Mouse (Mus musculus) limb, embryonic 15.5 days (tissue): ENCODE measurements around the gene Olfr823. TPM values are rescaled to one million over a fixed set of nuclear protein-coding genes. Genes with fewer than 3 reads are reported as not detected.
"Not testable (repeated sequence)": the region's sequence is repeated elsewhere in the genome, so short reads cannot be mapped to it uniquely, and the experiment has no call there.

ENCODE experiments used
- ATAC-seq: fragments of 200-750 bp; cut with Nextera tagmentation; 2 replicates; pipeline ENCODE4 v1.8.0; 2017; ENCODE audit warnings: low read depth, moderate TSS enrichment; ENCODE audit not compliant: insufficient number of reproducible peaks, low FRiP score, low TSS enrichment
- H3K27ac ChIP-seq: fragments of 300-500 bp; sonication (generic); 2 replicates; pipeline ENCODE4 v1.5.1; 2015; ENCODE audit warnings: moderate library complexity, mild to moderate bottlenecking, inconsistent platforms
- H3K27me3 ChIP-seq: fragments of 300-500 bp; sonication (generic); 2 replicates; pipeline ENCODE4 v1.6.1; 2015; ENCODE audit warnings: inconsistent platforms
- H3K36me3 ChIP-seq: fragments of 300-500 bp; sonication (generic); 2 replicates; pipeline ENCODE4 v1.6.1; 2015; ENCODE audit warnings: inconsistent platforms
- H3K4me1 ChIP-seq: fragments of 300-500 bp; sonication (generic); 2 replicates; pipeline ENCODE4 v1.6.1; 2015; ENCODE audit warnings: inconsistent platforms
- H3K4me2 ChIP-seq: fragments of 300-500 bp; sonication (generic); 2 replicates; pipeline ENCODE4 v1.6.1; 2015; ENCODE audit warnings: mild to moderate bottlenecking, inconsistent platforms
- H3K4me3 ChIP-seq: fragments of 300-500 bp; sonication (generic); 2 replicates; pipeline ENCODE4 v1.5.1; 2015; ENCODE audit warnings: mild to moderate bottlenecking, inconsistent platforms
- H3K9ac ChIP-seq: fragments of 300-500 bp; sonication (generic); 2 replicates; pipeline ENCODE4 v1.6.1; 2015; ENCODE audit warnings: inconsistent platforms
- H3K9me3 ChIP-seq: fragments of 300-500 bp; sonication (generic); 2 replicates; pipeline ENCODE4 v1.6.1; 2016; ENCODE audit warnings: inconsistent platforms
- WGBS: fragments of 180-500 bp; shearing (Covaris S2); methylation state at CpG from one replicate; pipeline ENCODE4 v1.1.7; 2015; 5-methylcytosine and 5-hydroxymethylcytosine counted together
- polyA plus RNA-seq: library from polyadenylated mRNA; unstranded; fragments of >200 nt; fragmentation: Nextera tagmentation; extraction: Ambion mirVana; gene quantifications from 2 replicates; pipeline ENCODE4 v1.2.1, GENCODE M21; 2015

Olfr823 gene
- not detected in 2 replicates for polyA plus RNA-seq

DNA sequence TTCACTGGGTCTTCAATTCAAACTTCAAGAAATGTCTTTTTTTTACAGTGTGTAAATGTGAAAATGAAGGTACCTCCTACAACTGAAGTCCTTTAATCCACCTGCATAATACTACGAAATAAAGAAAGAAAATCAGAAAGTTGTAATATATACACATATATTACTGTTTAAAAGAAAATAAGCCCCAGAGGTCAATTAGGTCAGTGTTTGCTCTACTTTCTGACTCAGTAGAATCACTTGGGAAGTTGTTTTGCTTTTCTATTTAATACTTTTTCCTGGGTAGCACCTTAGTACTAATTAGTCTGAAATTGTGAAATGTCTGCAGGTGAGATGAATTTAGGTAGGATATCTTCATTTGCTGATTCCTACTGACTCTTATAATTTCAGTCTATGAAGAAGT lies at the start of gene Olfr823:
TSS of gene Olfr823 (minus strand) at position 101 of the 400 bp plus-strand sequence.
- not testable (repeated sequence) for ATAC-seq, H3K4me3 ChIP-seq, H3K4me2 ChIP-seq, H3K9ac ChIP-seq, H3K4me1 ChIP-seq, H3K9me3 ChIP-seq, H3K27ac ChIP-seq, H3K36me3 ChIP-seq, H3K27me3 ChIP-seq
- WGBS: 86% methylated on average over 1 of the region's 1 CpGs

DNA sequence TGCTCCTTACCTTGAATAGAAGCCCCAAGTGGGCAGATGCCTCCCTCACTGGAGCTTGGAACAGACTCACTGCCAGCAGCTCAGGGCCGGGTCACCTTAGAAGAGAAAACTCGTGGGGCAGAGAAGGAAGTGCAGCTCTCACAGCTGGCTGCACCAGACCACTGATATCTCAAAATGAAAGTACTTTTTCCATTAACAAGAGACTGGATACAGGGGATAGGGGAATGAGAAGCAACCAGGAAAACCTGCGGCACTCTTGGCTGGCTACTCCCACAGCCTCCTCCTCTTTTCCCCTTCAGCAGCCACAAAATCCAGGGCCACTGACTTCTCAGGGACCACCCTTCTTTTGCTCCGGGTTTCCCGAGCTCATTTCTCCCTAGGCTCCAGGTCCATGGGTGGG lies 28.9 kb upstream of the Olfr823 start:
- Histone ChIP-seq H3K27ac (no peak overlapping the region), H3K4me2 (no peak overlapping the region), H3K4me3 (no peak overlapping the region), H3K4me1 (no peaks in the 10 kb centered on the region), H3K36me3 (no peaks in the 10 kb centered on the region), H3K27me3 (no peaks in the 10 kb centered on the region), H3K9me3 (no peaks in the 10 kb centered on the region), H3K9ac (no peak overlapping the region)
- no peak for ATAC-seq
- 80% methylated on average over 5 of the region's 5 CpGs for WGBS

DNA sequence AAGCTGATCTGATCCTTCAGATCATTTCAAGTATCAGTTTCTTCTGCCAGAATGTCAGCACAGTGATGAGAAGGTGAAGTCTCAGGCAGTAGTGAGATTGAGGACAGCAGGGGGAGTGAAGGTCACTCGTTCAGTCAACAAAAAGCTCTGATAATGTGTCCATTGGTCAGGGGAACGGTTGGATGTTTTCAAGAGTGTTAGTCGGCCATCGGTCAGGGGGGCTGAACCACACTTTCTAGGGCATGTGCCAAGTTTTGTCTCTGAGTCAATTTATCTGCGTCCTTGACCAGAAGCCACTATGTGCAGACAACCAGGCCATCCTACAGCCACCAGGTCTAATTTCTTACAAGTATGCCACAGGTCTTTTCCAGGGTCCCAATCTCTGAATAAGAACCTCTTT lies 27.3 kb upstream of the Olfr823 start:
- not testable (repeated sequence) for H3K27me3 ChIP-seq, H3K27ac ChIP-seq, H3K4me2 ChIP-seq, H3K4me3 ChIP-seq, H3K36me3 ChIP-seq, ATAC-seq, H3K9ac ChIP-seq, H3K9me3 ChIP-seq, H3K4me1 ChIP-seq
- WGBS: 86% methylated on average over 5 of the region's 5 CpGs

DNA sequence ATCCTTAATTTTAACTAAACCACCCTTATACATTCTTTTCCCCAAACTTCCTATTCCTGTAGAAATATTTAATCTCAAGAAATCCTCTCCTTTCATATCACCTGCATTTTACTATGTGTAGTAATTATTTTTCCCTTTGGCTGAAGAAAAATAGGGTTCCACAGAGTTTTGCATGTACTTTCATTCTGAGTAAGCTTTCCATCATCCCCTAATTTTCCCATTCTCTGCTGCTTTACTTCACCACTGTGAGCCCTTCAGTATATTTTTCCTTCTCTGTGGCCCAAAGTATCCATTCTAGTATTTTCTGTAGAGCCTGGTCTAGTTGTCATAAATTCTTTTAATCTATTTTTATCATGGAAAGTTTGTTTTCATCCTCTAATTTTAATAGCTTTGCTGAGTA lies 19.6 kb upstream of the Olfr823 start:
- Histone ChIP-seq H3K4me2 (no peak overlapping the region), H3K27ac (no peak overlapping the region), H3K4me1 (no peaks in the 10 kb centered on the region), H3K36me3 (no peaks in the 10 kb centered on the region), H3K27me3 (no peaks in the 10 kb centered on the region), H3K9ac (no peak overlapping the region), H3K4me3 (no peak overlapping the region), H3K9me3 (no peaks in the 10 kb centered on the region)
- ATAC-seq: no peak

DNA sequence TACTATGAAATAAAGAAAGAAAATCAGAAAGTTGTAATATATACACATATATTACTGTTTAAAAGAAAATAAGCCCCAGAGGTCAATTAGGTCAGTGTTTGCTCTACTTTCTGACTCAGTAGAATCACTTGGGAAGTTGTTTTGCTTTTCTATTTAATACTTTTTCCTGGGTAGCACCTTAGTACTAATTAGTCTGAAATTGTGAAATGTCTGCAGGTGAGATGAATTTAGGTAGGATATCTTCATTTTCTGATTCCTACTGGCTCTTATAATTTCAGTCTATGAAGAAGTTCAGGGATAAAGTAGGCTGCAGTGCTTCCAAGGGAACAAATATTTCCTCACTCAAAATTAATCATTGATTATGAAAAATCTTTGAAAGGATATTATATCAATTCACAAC lies 14.7 kb upstream of the Olfr823 start, which contains the start of gene Olfr824:
TSS of gene Olfr824 (minus strand) at position 101 of the 400 bp plus-strand sequence.
- not testable (repeated sequence) for H3K27ac ChIP-seq, ATAC-seq, H3K4me1 ChIP-seq, H3K4me3 ChIP-seq, H3K9ac ChIP-seq, H3K4me2 ChIP-seq, H3K27me3 ChIP-seq, H3K9me3 ChIP-seq, H3K36me3 ChIP-seq

DNA sequence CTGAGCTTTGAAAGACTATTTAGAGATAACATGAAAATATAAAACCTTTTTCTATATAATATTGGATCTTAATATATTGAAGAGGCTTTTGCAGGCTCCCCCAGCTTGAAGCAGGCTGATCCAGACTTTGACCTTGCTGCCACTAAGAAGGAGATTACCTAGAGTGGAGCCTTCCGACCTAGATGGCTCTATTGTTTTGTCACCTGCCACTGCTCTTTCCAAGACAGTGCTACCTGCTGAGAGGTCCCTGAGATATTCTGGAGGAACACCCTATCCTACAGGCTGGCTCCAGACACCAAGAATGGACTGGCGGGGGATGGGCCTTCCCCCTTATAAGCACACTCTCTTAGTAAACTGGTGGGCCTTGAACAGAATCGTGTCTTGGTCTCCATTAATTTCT lies 862 bp upstream of the Olfr823 start:
- not testable (repeated sequence) for H3K36me3 ChIP-seq, H3K4me2 ChIP-seq, H3K4me3 ChIP-seq, H3K9ac ChIP-seq, H3K4me1 ChIP-seq, H3K9me3 ChIP-seq, ATAC-seq, H3K27me3 ChIP-seq, H3K27ac ChIP-seq
- 72% methylated on average over 3 of the region's 3 CpGs for WGBS

DNA sequence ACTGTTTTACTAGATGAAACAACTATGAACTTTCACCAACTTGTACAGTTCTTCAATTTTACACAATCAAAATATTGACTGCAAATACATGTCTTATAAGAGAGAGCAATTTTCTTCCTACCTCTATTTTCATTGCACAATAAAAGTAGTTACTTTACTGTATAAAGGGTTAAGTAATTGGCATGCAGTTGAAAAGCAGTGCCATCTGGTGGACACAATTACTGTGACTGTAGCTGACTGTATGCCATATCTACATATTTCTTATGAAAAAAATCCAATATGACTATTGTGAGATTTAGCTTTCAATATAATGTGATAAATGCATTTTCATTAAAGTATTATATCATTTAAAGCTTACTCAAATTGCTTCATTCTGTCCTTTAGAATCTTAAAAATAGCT lies 19.1 kb downstream of the Olfr823 start:
- ATAC-seq: no peak
- H3K9ac ChIP-seq: no peak overlapping the region

DNA sequence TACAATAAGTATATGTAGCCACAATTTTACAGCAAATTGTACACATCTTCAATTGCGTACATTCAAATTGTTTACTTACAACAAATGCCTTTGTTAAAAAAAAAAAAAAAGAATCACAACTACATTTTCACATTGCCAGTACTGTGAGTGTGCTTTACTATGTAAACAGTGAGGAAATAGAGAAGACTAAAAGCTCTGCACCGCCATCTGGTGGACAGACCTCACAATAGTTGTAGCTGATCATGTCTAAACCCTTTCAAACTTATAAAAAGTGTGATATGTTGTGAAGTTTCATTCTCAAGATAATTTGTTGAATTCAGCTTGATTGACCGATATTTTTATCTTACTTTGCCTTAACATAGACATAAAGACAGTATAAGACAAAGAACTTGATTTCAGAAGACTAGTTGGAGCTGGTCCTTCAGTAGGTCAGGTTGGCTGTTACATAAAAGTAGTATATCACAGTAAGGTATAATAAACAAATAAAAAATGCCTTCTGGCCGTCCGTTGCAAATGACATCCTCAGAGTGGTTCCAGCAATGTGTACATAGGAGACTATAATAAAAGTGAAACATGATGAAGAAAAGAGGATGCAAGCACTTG lies 22.2 kb downstream of the Olfr823 start:
- no peak for ATAC-seq
- no peaks in the 10 kb centered on the region for H3K4me1 ChIP-seq
- no peaks in the 10 kb centered on the region for H3K9me3 ChIP-seq
- no peak overlapping the region for H3K4me2 ChIP-seq
- H3K27me3 ChIP-seq: no peaks in the 10 kb centered on the region
- H3K36me3 ChIP-seq: no peaks in the 10 kb centered on the region
- 18% methylated on average over 5 of the region's 5 CpGs for WGBS
- no peak overlapping the region for H3K27ac ChIP-seq
- H3K4me3 ChIP-seq: no peak overlapping the region
- H3K9ac ChIP-seq: no peak overlapping the region

More for the DNA sequence above, 19.1 kb downstream of the Olfr823 start:
- no peaks in the 10 kb centered on the region for H3K36me3 ChIP-seq
- no peak overlapping the region for H3K27ac ChIP-seq
- H3K9me3 ChIP-seq: no peaks in the 10 kb centered on the region
- H3K4me3 ChIP-seq: no peak overlapping the region
- H3K4me1 ChIP-seq: no peaks in the 10 kb centered on the region
- H3K4me2 ChIP-seq: no peak overlapping the region
- H3K27me3 ChIP-seq: no peaks in the 10 kb centered on the region

DNA sequence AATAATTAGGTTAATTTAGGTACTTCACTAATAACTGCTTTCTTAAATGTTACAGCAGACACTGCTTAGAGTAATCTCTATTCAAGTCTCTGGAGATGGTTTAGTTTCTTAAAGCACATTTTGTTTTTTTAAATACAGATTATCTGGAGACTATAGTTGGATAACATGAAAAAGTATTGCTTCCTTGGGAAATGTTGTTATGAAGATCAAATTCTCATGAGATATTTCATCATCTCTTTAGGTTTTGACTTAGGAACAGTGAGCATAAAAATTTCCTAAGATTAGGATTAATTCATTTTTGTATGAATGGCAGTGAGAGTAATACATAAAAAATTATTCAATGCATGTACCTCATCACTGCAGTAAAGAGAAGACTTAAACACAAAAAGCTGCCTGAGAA lies 44.3 kb downstream of the Olfr823 start, which contains the start of gene Olfr822:
TSS of gene Olfr822 (plus strand) at position 301 of the 400 bp plus-strand sequence.
- H3K27ac ChIP-seq: no peak within 1 kb of the TSS
- H3K9ac ChIP-seq: no peak within 1 kb of the TSS
- no peaks in the 10 kb centered on the region for H3K27me3 ChIP-seq
- H3K9me3 ChIP-seq: no peaks in the 10 kb centered on the region
- no peak within 1 kb of the TSS for H3K4me2 ChIP-seq
- H3K36me3 ChIP-seq: no peaks in the 10 kb centered on the region
- H3K4me3 ChIP-seq: no peak within 1 kb of the TSS
- H3K4me1 ChIP-seq: no peaks in the 10 kb centered on the region
- no peak for ATAC-seq

Other genes with a start within 250 kb of the Olfr823 start
- not detected in 2 replicates for gene Olfr814, start 235.5 kb downstream of the Olfr823 start, polyA plus RNA-seq
- not detected in 2 replicates for gene Olfr815, start 209.5 kb downstream of the Olfr823 start, polyA plus RNA-seq
- not detected in 2 replicates for gene Olfr816, start 199.8 kb downstream of the Olfr823 start, polyA plus RNA-seq
- not detected in 2 replicates for gene Olfr818, start 166.3 kb downstream of the Olfr823 start, polyA plus RNA-seq
- gene Olfr819, start 148.1 kb downstream of the Olfr823 start, polyA plus RNA-seq: not detected in 2 replicates
- not detected in 2 replicates for gene Olfr247, start 139.2 kb downstream of the Olfr823 start, polyA plus RNA-seq
- gene Gm10310, start 130.3 kb downstream of the Olfr823 start, polyA plus RNA-seq: not detected in 2 replicates
- not detected in 2 replicates for gene Olfr820, start 102.8 kb downstream of the Olfr823 start, polyA plus RNA-seq
- not detected in 2 replicates for gene Olfr821, start 85.0 kb downstream of the Olfr823 start, polyA plus RNA-seq
- not detected in 2 replicates for gene Olfr822, start 44.2 kb downstream of the Olfr823 start, polyA plus RNA-seq
- not detected in 2 replicates for gene Olfr824, start 14.6 kb upstream of the Olfr823 start, polyA plus RNA-seq
- gene Olfr825, start 51.4 kb upstream of the Olfr823 start, polyA plus RNA-seq: not detected in 2 replicates
- gene Olfr826, start 68.8 kb upstream of the Olfr823 start, polyA plus RNA-seq: not detected in 2 replicates
- not detected in 2 replicates for gene Olfr827, start 99.0 kb upstream of the Olfr823 start, polyA plus RNA-seq
- 0.05 TPM in 1 of 2 replicates, not detected in the other for gene Neurod4, start 164.9 kb upstream of the Olfr823 start, polyA plus RNA-seq
- gene Tespa1, start 207.5 kb upstream of the Olfr823 start, polyA plus RNA-seq: 3.6 and 3.9 TPM in 2 replicates